Comparison of ENCODE assay signal across 9 mouse cellular contexts in genomic region chr14:26306032-26306431, GRCm38 (mm10). TPM values are rescaled to one million over a fixed set of nuclear protein-coding genes. Genes with fewer than 3 reads are reported as not detected.
DNase-seq lines count a peak whose midpoint lies in the region; ATAC-seq and TF ChIP-seq lines count a peak whose summit lies in the region.
"Had no signal": no experiment of that assay in that cellular context is flagged by ENCODE, and none has a peak within 500 bp of the region (broad histone marks: within the 10 kb centered on the region; RNA-seq: fewer than 3 reads in every experiment).

No protein-coding gene starts in this region.

- no peak overlapping the region for H3K4me2 ChIP-seq in liver, embryonic 12.5 days
- H3K4me2 ChIP-seq in liver, postnatal 0 days (ENCODE audit: low read depth, low read length) = no peak overlapping the region

- H3K4me3 ChIP-seq in liver, adult 2 months (ENCODE audit: insufficient read depth, low read depth, low read length) = no peak overlapping the region
- H3K4me3 ChIP-seq in liver, embryonic 12.5 days = no peak overlapping the region
- H3K4me3 ChIP-seq in liver, postnatal 0 days (ENCODE audit: low read depth, low read length) = no peak overlapping the region

- DNase-seq in adrenal gland, postnatal 10 days = peak; percentile 54
- no peak for DNase-seq in adrenal gland, adult 8-10 months
- DNase-seq in liver, adult 2 months (ENCODE audit: extremely low read depth, low read depth, low spot score) = peak; percentile 37
- DNase-seq in c-Kit-positive CD71-positive TER-119-negative erythroid progenitor cells, embryonic 14.5 days (ENCODE audit: low read depth) = peak; percentile 14
- peak; percentile 33 for DNase-seq in liver, postnatal 0 days
- DNase-seq in frontal cortex, postnatal 14 days (ENCODE audit: low spot score in 2 of 2) = no peak
- DNase-seq in gastrocnemius, postnatal 25 days = no peak

- H3K4me1 ChIP-seq in liver, adult 2 months (ENCODE audit: control insufficient read depth, insufficient read depth, low read length) = no peaks in the 10 kb centered on the region
- no peaks in the 10 kb centered on the region for H3K4me1 ChIP-seq in liver, embryonic 12.5 days
- H3K4me1 ChIP-seq in liver, postnatal 0 days (ENCODE audit: insufficient read depth) = no peaks in the 10 kb centered on the region

- no peak overlapping the region for H3K27ac ChIP-seq in liver, adult 2 months (replicated peaks; ENCODE audit: insufficient read depth, low read depth, low read length)
- H3K27ac ChIP-seq in liver, embryonic 12.5 days = no peak overlapping the region
- H3K27ac ChIP-seq in liver, postnatal 0 days (ENCODE audit: low read depth) = no peak overlapping the region

- no peak for TF ChIP-seq EP300 in liver, postnatal 0 days (IDR thresholded peaks at IDR 0.05; ENCODE audit: low read depth)

- no peaks in the 10 kb centered on the region for H3K27me3 ChIP-seq in liver, adult 2 months (ENCODE audit: control insufficient read depth, insufficient read depth, low read length)
- H3K27me3 ChIP-seq in liver, embryonic 12.5 days (replicated peaks) = no peaks in the 10 kb centered on the region
- H3K27me3 ChIP-seq in liver, postnatal 0 days (ENCODE audit: insufficient read depth, low read length) = no peaks in the 10 kb centered on the region

- no peak overlapping the region for H3K9ac ChIP-seq in liver, adult 2 months (ENCODE audit: low read depth, low read length)
- H3K9ac ChIP-seq in liver, embryonic 12.5 days = no peak overlapping the region
- H3K9ac ChIP-seq in liver, postnatal 0 days (replicated peaks) = no peak overlapping the region

- 48% methylated on average over 2 of the region's 2 CpGs for WGBS in liver, adult 2 months
- WGBS in liver, embryonic 12.5 days (ENCODE audit: insufficient replicate concordance) = 40% methylated on average over 2 of the region's 2 CpGs
- WGBS in liver, postnatal 0 days (ENCODE audit: insufficient replicate concordance) = 34% methylated on average over 2 of the region's 2 CpGs

- no peaks in the 10 kb centered on the region for H3K9me3 ChIP-seq in liver, embryonic 12.5 days (replicated peaks)
- H3K9me3 ChIP-seq in liver, postnatal 0 days (ENCODE audit: low read length) = no peaks in the 10 kb centered on the region

- H3K79me2 ChIP-seq in liver, adult 2 months (ENCODE audit: control insufficient read depth, insufficient read depth, low read length) = no peaks in the 10 kb centered on the region

- ATAC-seq in liver, embryonic 12.5 days = no peak
- ATAC-seq in liver, postnatal 0 days = no peak

- H3K36me3 ChIP-seq in liver, adult 2 months (ENCODE audit: control insufficient read depth, insufficient read depth, low read length) = no peaks in the 10 kb centered on the region
- no peaks in the 10 kb centered on the region for H3K36me3 ChIP-seq in liver, embryonic 12.5 days
- no peaks in the 10 kb centered on the region for H3K36me3 ChIP-seq in liver, postnatal 0 days (replicated peaks; ENCODE audit: insufficient read depth, low read length)

- TF ChIP-seq CTCF in liver, adult 2 months (IDR thresholded peaks at IDR 0.05; ENCODE audit: low read depth, low read length) = peak; percentile 46; the same call in 1 of the 2 replicates
- TF ChIP-seq CTCF in liver, postnatal 0 days (IDR thresholded peaks at IDR 0.05; ENCODE audit: low read depth) = peak; percentile 62

- TF ChIP-seq POLR2A in liver, adult 2 months (IDR thresholded peaks at IDR 0.05; ENCODE audit: extremely low read depth, insufficient read depth, low read length) = no peak

RNA-seq across cellular contexts. Expression of gene Duxbl3, which starts 48.3 kb away (rescaled TPM):
- total RNA-seq in adrenal gland, postnatal 10 days (2021) = 1 to 10 TPM in 1 of 2 experiments, under 1 TPM in 1; 0.84 to 1.2 TPM
- total RNA-seq in adrenal gland, adult 8-10 months (2022) = under 1 TPM in 1 of 4 experiments, not detected in 3; 0.81 TPM
- not detected in 2 replicates for total RNA-seq in liver, adult 2 months (2014; rRNA removed)
- not detected in 2 replicates for polyA plus RNA-seq in liver, adult 2 months (2012; rRNA removed)
- 0.19 and 0.32 TPM in 2 replicates for polyA plus RNA-seq in liver, embryonic 12.5 days (2016; fragmentation: Nextera tagmentation; extraction: Ambion mirVana)
- not detected in 2 replicates for polyA plus RNA-seq in liver, postnatal 0 days (2015; fragmentation: Nextera tagmentation; extraction: Ambion mirVana)
- total RNA-seq in gastrocnemius, postnatal 25 days (2021) = not detected
- total RNA-seq: hematopoietic stem cell, adult 5-6 weeks had no signal

Comparison
In these comparisons a context has a peak if more than half of its experiments do, and no peak if none do; other contexts are left out.
1. DNase-seq: peak in adrenal gland, postnatal 10 days (single experiment), liver, adult 2 months (single experiment), c-Kit-positive CD71-positive TER-119-negative erythroid progenitor cells, embryonic 14.5 days (single experiment) and liver, postnatal 0 days (single experiment); none in adrenal gland, adult 8-10 months (single experiment), frontal cortex, postnatal 14 days (0 of 2) and gastrocnemius, postnatal 25 days (single experiment).